Mouse (Mus musculus) bone marrow macrophage, adult 2 months (primary cell): ENCODE data around the gene Map3k4.

ENCODE experiments used
- CTCF ChIP-seq: IDR thresholded peaks from 2 replicates; pipeline ENCODE4 v1.5.1; 2012; ENCODE audit warnings: low read depth, mild to moderate bottlenecking, low read length, moderate library complexity
- POLR2A ChIP-seq: IDR thresholded peaks from 2 replicates; pipeline ENCODE4 v1.6.1; 2012; ENCODE audit warnings: mild to moderate bottlenecking, low read depth, low read length, borderline replicate concordance

- TF ChIP-seq CTCF (no peak), POLR2A (no peak)
Observed at GRCm38 (mm10) chr17:12201086-12201485, 117.5 kb downstream of the Map3k4 start.
